Comparison of ENCODE assay signal across 10 mouse cellular contexts in genomic region chr19:16167185-16167584, GRCm38 (mm10). TPM values are rescaled to one million over a fixed set of nuclear protein-coding genes. Genes with fewer than 3 reads are reported as not detected.
A peak's percentile ranks its signal among the peaks of the same experiment; 100 is the strongest.
DNase-seq lines count a peak whose midpoint lies in the region; ATAC-seq and TF ChIP-seq lines count a peak whose summit lies in the region.
"Had no signal": no experiment of that assay in that cellular context is flagged by ENCODE, and none has a peak within 500 bp of the region (broad histone marks: within the 10 kb centered on the region; RNA-seq: fewer than 3 reads in every experiment).

No protein-coding gene starts in this region.

- no peaks in the 10 kb centered on the region for H3K9me3 ChIP-seq in heart, postnatal 0 days (replicated peaks; ENCODE audit: control insufficient read depth, low read length)
- no peaks in the 10 kb centered on the region for H3K9me3 ChIP-seq in heart, embryonic 11.5 days (replicated peaks; ENCODE audit: control insufficient read depth, low read length)
- H3K9me3 ChIP-seq in neural tube, embryonic 13.5 days, result no peaks in the 10 kb centered on the region
- H3K9me3 ChIP-seq in embryonic facial prominence, embryonic 13.5 days, result no peaks in the 10 kb centered on the region
- H3K9me3 ChIP-seq in stomach, embryonic 15.5 days, result no peaks in the 10 kb centered on the region
- H3K9me3 ChIP-seq: liver, embryonic 12.5 days had no signal

- WGBS in heart, postnatal 0 days, result 46% methylated on average over 4 of the region's 4 CpGs
- 64% methylated on average over 4 of the region's 4 CpGs for WGBS in heart, embryonic 11.5 days (ENCODE audit: insufficient replicate concordance)
- 84% methylated on average over 4 of the region's 4 CpGs for WGBS in neural tube, embryonic 13.5 days
- 60% methylated on average over 4 of the region's 4 CpGs for WGBS in embryonic facial prominence, embryonic 13.5 days
- WGBS in stomach, embryonic 15.5 days, result 50% methylated on average over 4 of the region's 4 CpGs

- no peak for TF ChIP-seq CTCF in heart, postnatal 0 days (IDR thresholded peaks at IDR 0.05; ENCODE audit: low read depth)

- ATAC-seq in heart, postnatal 0 days (ENCODE audit: insufficient read depth, low read depth), result no peak
- no peak for ATAC-seq in heart, embryonic 11.5 days (replicated peaks; ENCODE audit: insufficient number of reproducible peaks, low FRiP score, low TSS enrichment)
- no peak for ATAC-seq in neural tube, embryonic 13.5 days (ENCODE audit: low read depth)
- no peak for ATAC-seq in embryonic facial prominence, embryonic 13.5 days (ENCODE audit: insufficient number of reproducible peaks, insufficient read depth, low FRiP score, low TSS enrichment, low read depth)
- ATAC-seq in stomach, embryonic 15.5 days (ENCODE audit: insufficient read depth, low FRiP score, low read depth), result no peak
- ATAC-seq: liver, embryonic 12.5 days had no signal

- peak overlapping the region; percentile 88 for H3K27ac ChIP-seq in heart, postnatal 0 days (ENCODE audit: low read depth)
- no peak overlapping the region for H3K27ac ChIP-seq in heart, embryonic 11.5 days (ENCODE audit: low read depth, low read length)
- 0 out of 2 replicates have a peak overlapping the region, but pooled peaks have one; percentile 15 for H3K27ac ChIP-seq in neural tube, embryonic 13.5 days (replicated peaks)
- H3K27ac ChIP-seq in embryonic facial prominence, embryonic 13.5 days, result 0 out of 2 replicates have a peak overlapping the region, but pooled peaks have one; percentile 12
- peak overlapping the region; percentile 84 for H3K27ac ChIP-seq in stomach, embryonic 15.5 days
- H3K27ac ChIP-seq: liver, embryonic 12.5 days had no signal

- no peak overlapping the region for H3K4me2 ChIP-seq in heart, postnatal 0 days (ENCODE audit: low read depth, low read length)
- H3K4me2 ChIP-seq in heart, embryonic 11.5 days, result no peak overlapping the region
- H3K4me2 ChIP-seq in neural tube, embryonic 13.5 days, result no peak overlapping the region
- no peak overlapping the region for H3K4me2 ChIP-seq in embryonic facial prominence, embryonic 13.5 days
- no peak overlapping the region for H3K4me2 ChIP-seq in stomach, embryonic 15.5 days
- H3K4me2 ChIP-seq: liver, embryonic 12.5 days had no signal

- no peaks in the 10 kb centered on the region for H3K27me3 ChIP-seq in heart, postnatal 0 days (ENCODE audit: control insufficient read depth, insufficient read depth, low read length)
- no peaks in the 10 kb centered on the region for H3K27me3 ChIP-seq in heart, embryonic 11.5 days (ENCODE audit: control insufficient read depth, insufficient read depth, low read length)
- no peaks in the 10 kb centered on the region for H3K27me3 ChIP-seq in neural tube, embryonic 13.5 days
- H3K27me3 ChIP-seq in embryonic facial prominence, embryonic 13.5 days, result no peaks in the 10 kb centered on the region
- no peaks in the 10 kb centered on the region for H3K27me3 ChIP-seq in stomach, embryonic 15.5 days (replicated peaks)
- H3K27me3 ChIP-seq: liver, embryonic 12.5 days had no signal

- H3K36me3 ChIP-seq in heart, postnatal 0 days (replicated peaks; ENCODE audit: control insufficient read depth, insufficient read depth, low read length), result 0 out of 2 replicates have a peak, but pooled peaks cover 8% of the 10 kb centered on the region
- H3K36me3 ChIP-seq in heart, embryonic 11.5 days (ENCODE audit: control insufficient read depth, insufficient read depth, low read length), result no peaks in the 10 kb centered on the region
- 0 out of 2 replicates have a peak, but pooled peaks cover 4% of the 10 kb centered on the region for H3K36me3 ChIP-seq in neural tube, embryonic 13.5 days
- H3K36me3 ChIP-seq in embryonic facial prominence, embryonic 13.5 days, result 0 out of 2 replicates have a peak, but pooled peaks cover 4% of the 10 kb centered on the region
- H3K36me3 ChIP-seq in stomach, embryonic 15.5 days, result no peaks in the 10 kb centered on the region
- H3K36me3 ChIP-seq: liver, embryonic 12.5 days had no signal

- peaks cover 32% of the 10 kb centered on the region for H3K4me1 ChIP-seq in heart, postnatal 0 days (ENCODE audit: control insufficient read depth, insufficient read depth)
- peaks cover 38% of the 10 kb centered on the region for H3K4me1 ChIP-seq in heart, embryonic 11.5 days (ENCODE audit: control insufficient read depth, insufficient read depth, low read length)
- H3K4me1 ChIP-seq in neural tube, embryonic 13.5 days (replicated peaks), result peaks cover 45% of the 10 kb centered on the region
- peaks cover 37% of the 10 kb centered on the region for H3K4me1 ChIP-seq in embryonic facial prominence, embryonic 13.5 days
- H3K4me1 ChIP-seq in stomach, embryonic 15.5 days, result peaks cover 35% of the 10 kb centered on the region

- H3K4me3 ChIP-seq in heart, postnatal 0 days (ENCODE audit: low read depth, low read length), result no peak overlapping the region
- H3K4me3 ChIP-seq in heart, embryonic 11.5 days (ENCODE audit: low read depth, low read length), result no peak overlapping the region
- H3K4me3 ChIP-seq in neural tube, embryonic 13.5 days, result no peak overlapping the region
- no peak overlapping the region for H3K4me3 ChIP-seq in embryonic facial prominence, embryonic 13.5 days
- H3K4me3 ChIP-seq in stomach, embryonic 15.5 days (replicated peaks), result no peak overlapping the region
- H3K4me3 ChIP-seq: liver, embryonic 12.5 days; myocyte had no signal

- H3K9ac ChIP-seq in heart, postnatal 0 days (replicated peaks; ENCODE audit: low read depth, low read length), result no peak overlapping the region
- no peak overlapping the region for H3K9ac ChIP-seq in heart, embryonic 11.5 days (ENCODE audit: low read depth, low read length)
- H3K9ac ChIP-seq in neural tube, embryonic 13.5 days, result no peak overlapping the region
- H3K9ac ChIP-seq in embryonic facial prominence, embryonic 13.5 days, result no peak overlapping the region
- no peak overlapping the region for H3K9ac ChIP-seq in stomach, embryonic 15.5 days
- H3K9ac ChIP-seq: liver, embryonic 12.5 days had no signal

- TF ChIP-seq EP300 in heart, postnatal 0 days (IDR thresholded peaks at IDR 0.05; ENCODE audit: low read depth), result no peak

- no peak for DNase-seq in heart, postnatal 0 days (ENCODE audit: low spot score)
- DNase-seq in neural tube, embryonic 10.5 days (ENCODE audit: extremely low spot score, low spot score), result no peak
- DNase-seq in c-Kit-positive CD71-positive TER-119-positive erythroid progenitor cells, embryonic 14.5 days (ENCODE audit: low spot score), result no peak
- no peak for DNase-seq in embryo, embryonic 9.5 days (ENCODE audit: extremely low spot score)

RNA-seq across cellular contexts. Expression of gene Gnaq, which starts 34.6 kb away (rescaled TPM):
- 24.6 and 27.0 TPM in 2 replicates for total RNA-seq in heart, postnatal 0 days (2014; rRNA removed; ENCODE audit: low replicate concordance)
- 11.9 and 12.7 TPM in 2 replicates for polyA plus RNA-seq in heart, postnatal 0 days (2015; fragmentation: Nextera tagmentation; extraction: Ambion mirVana)
- polyA plus RNA-seq in heart, embryonic 11.5 days (2014; fragmentation: Nextera tagmentation; extraction: Ambion mirVana), result 9.2 and 13.1 TPM in 2 replicates
- polyA plus RNA-seq in neural tube, embryonic 13.5 days (2015; fragmentation: Nextera tagmentation; extraction: Ambion mirVana), result 83.3 and 88.9 TPM in 2 replicates
- 29.9 and 34.6 TPM in 2 replicates for polyA plus RNA-seq in embryonic facial prominence, embryonic 13.5 days (2015; fragmentation: Nextera tagmentation; extraction: Ambion mirVana)
- polyA plus RNA-seq in stomach, embryonic 15.5 days (2015; fragmentation: Nextera tagmentation; extraction: Ambion mirVana), result 35.6 and 36.2 TPM in 2 replicates
